Comparison of ENCODE assay signal across 32 mouse cellular contexts in the genomic region with DNA sequence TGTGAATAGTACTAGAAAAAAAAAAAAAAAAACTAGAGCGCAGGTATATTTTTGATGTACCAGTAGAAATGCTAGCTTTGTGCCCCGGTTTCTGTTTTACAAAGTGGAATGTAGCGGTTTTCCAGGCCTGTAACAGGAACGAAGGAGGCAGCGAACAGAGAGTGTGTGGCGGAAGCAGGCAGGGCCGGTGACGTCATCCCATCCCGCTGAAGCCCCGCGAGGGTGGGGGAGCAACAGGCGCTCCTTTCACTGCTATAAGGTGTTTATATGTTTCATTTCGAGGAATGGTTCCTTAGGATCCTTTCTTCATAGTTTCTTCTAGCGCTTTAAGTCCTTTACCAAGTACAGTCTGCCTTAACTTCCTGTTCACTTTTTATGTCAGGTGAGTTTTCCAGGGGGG.
DNase-seq lines count a peak whose midpoint lies in the region; ATAC-seq lines count a peak whose summit lies in the region.
"Had no signal": no experiment of that assay in that cellular context is flagged by ENCODE, and none has a peak within 500 bp of the region (broad histone marks: within the 10 kb centered on the region; RNA-seq: fewer than 3 reads in every experiment).

No protein-coding gene starts in this region.

- no peaks in the 10 kb centered on the region for H3K9me3 ChIP-seq in heart, embryonic 13.5 days
- H3K9me3 ChIP-seq in heart, embryonic 11.5 days (replicated peaks; ENCODE audit: control insufficient read depth, low read length) = no peaks in the 10 kb centered on the region
- no peaks in the 10 kb centered on the region for H3K9me3 ChIP-seq in intestine, embryonic 14.5 days (ENCODE audit: control insufficient read depth, low read length)
- H3K9me3 ChIP-seq in intestine, embryonic 15.5 days = no peaks in the 10 kb centered on the region
- H3K9me3 ChIP-seq in limb, embryonic 12.5 days = no peaks in the 10 kb centered on the region
- H3K9me3 ChIP-seq: embryonic facial prominence, embryonic 15.5 days; forebrain, embryonic 12.5 days; hindbrain, embryonic 12.5 days; midbrain, embryonic 13.5 days had no signal

- ATAC-seq in heart, embryonic 13.5 days (ENCODE audit: extremely low read depth, insufficient number of reproducible peaks, low FRiP score, low TSS enrichment) = no peak
- ATAC-seq in heart, embryonic 11.5 days (replicated peaks; ENCODE audit: insufficient number of reproducible peaks, low FRiP score, low TSS enrichment) = no peak
- ATAC-seq in intestine, embryonic 14.5 days (replicated peaks; ENCODE audit: low FRiP score, low TSS enrichment, low read depth) = no peak
- no peak for ATAC-seq in intestine, embryonic 15.5 days
- no peak for ATAC-seq in limb, embryonic 12.5 days (ENCODE audit: insufficient number of reproducible peaks, insufficient read depth, low FRiP score, low TSS enrichment, low read depth)
- ATAC-seq: hindbrain, postnatal 0 days; midbrain, embryonic 13.5 days; Patski had no signal

- 66% methylated on average over 14 of the region's 14 CpGs for WGBS in heart, embryonic 13.5 days
- 74% methylated on average over 14 of the region's 14 CpGs for WGBS in heart, embryonic 11.5 days (ENCODE audit: insufficient replicate concordance)
- WGBS in intestine, embryonic 14.5 days = 77% methylated on average over 14 of the region's 14 CpGs
- WGBS in intestine, embryonic 15.5 days = 78% methylated on average over 14 of the region's 14 CpGs
- WGBS in limb, embryonic 12.5 days = 75% methylated on average over 14 of the region's 14 CpGs

- peaks cover 12% of the 10 kb centered on the region; the same call in 1 of the 2 replicates for H3K4me1 ChIP-seq in heart, embryonic 13.5 days
- no peaks in the 10 kb centered on the region for H3K4me1 ChIP-seq in heart, embryonic 11.5 days (ENCODE audit: control insufficient read depth, insufficient read depth, low read length)
- H3K4me1 ChIP-seq in intestine, embryonic 14.5 days (replicated peaks; ENCODE audit: control insufficient read depth, insufficient read depth, low read length) = peaks cover 7% of the 10 kb centered on the region; the same call in 1 of the 2 replicates
- H3K4me1 ChIP-seq in intestine, embryonic 15.5 days (replicated peaks) = no peaks in the 10 kb centered on the region
- H3K4me1 ChIP-seq in limb, embryonic 12.5 days (replicated peaks) = peaks cover 28% of the 10 kb centered on the region
- H3K4me1 ChIP-seq: embryonic facial prominence, embryonic 15.5 days had no signal

- H3K4me2 ChIP-seq in heart, embryonic 13.5 days = peak overlapping the region; percentile 27
- no peak overlapping the region for H3K4me2 ChIP-seq in heart, embryonic 11.5 days
- 0 out of 2 replicates have a peak overlapping the region, but pooled peaks have one; percentile 18 for H3K4me2 ChIP-seq in intestine, embryonic 14.5 days (ENCODE audit: low read length)
- no peak overlapping the region for H3K4me2 ChIP-seq in intestine, embryonic 15.5 days (replicated peaks)
- peak overlapping the region; percentile 0; the same call in 1 of the 2 replicates for H3K4me2 ChIP-seq in limb, embryonic 12.5 days
- H3K4me2 ChIP-seq: embryonic facial prominence, embryonic 15.5 days; forebrain, embryonic 12.5 days; hindbrain, embryonic 12.5 days; liver, embryonic 11.5 days; midbrain, embryonic 13.5 days had no signal

- H3K36me3 ChIP-seq in heart, embryonic 13.5 days = no peaks in the 10 kb centered on the region
- H3K36me3 ChIP-seq in heart, embryonic 11.5 days (ENCODE audit: control insufficient read depth, insufficient read depth, low read length) = no peaks in the 10 kb centered on the region
- H3K36me3 ChIP-seq in intestine, embryonic 14.5 days (ENCODE audit: control insufficient read depth, insufficient read depth, low read length) = no peaks in the 10 kb centered on the region
- H3K36me3 ChIP-seq in intestine, embryonic 15.5 days = no peaks in the 10 kb centered on the region
- no peaks in the 10 kb centered on the region for H3K36me3 ChIP-seq in limb, embryonic 12.5 days
- H3K36me3 ChIP-seq: embryonic facial prominence, embryonic 15.5 days; forebrain, embryonic 12.5 days; G1E; hindbrain, embryonic 12.5 days; midbrain, embryonic 13.5 days had no signal

- H3K27me3 ChIP-seq in heart, embryonic 13.5 days (replicated peaks) = peaks cover 5% of the 10 kb centered on the region
- peaks cover 3% of the 10 kb centered on the region; the same call in 1 of the 2 replicates for H3K27me3 ChIP-seq in heart, embryonic 11.5 days (ENCODE audit: control insufficient read depth, insufficient read depth, low read length)
- no peaks in the 10 kb centered on the region for H3K27me3 ChIP-seq in intestine, embryonic 14.5 days (replicated peaks; ENCODE audit: control insufficient read depth, insufficient read depth, low read length)
- H3K27me3 ChIP-seq in intestine, embryonic 15.5 days (replicated peaks) = no peaks in the 10 kb centered on the region
- H3K27me3 ChIP-seq in limb, embryonic 12.5 days = no peaks in the 10 kb centered on the region
- H3K27me3 ChIP-seq: forebrain, embryonic 12.5 days; hindbrain, embryonic 12.5 days; midbrain, embryonic 13.5 days; Patski had no signal

- H3K9ac ChIP-seq in heart, embryonic 13.5 days = no peak overlapping the region
- H3K9ac ChIP-seq in heart, embryonic 11.5 days (ENCODE audit: low read depth, low read length) = no peak overlapping the region
- H3K9ac ChIP-seq in intestine, embryonic 14.5 days (ENCODE audit: low read length) = no peak overlapping the region
- no peak overlapping the region for H3K9ac ChIP-seq in intestine, embryonic 15.5 days
- no peak overlapping the region for H3K9ac ChIP-seq in limb, embryonic 12.5 days (replicated peaks)
- H3K9ac ChIP-seq: embryonic facial prominence, embryonic 15.5 days; forebrain, embryonic 12.5 days; hindbrain, embryonic 12.5 days; midbrain, embryonic 13.5 days had no signal

- DNase-seq in intestine, embryonic 14.5 days (ENCODE audit: low spot score) = no peak
- peak; percentile 68 for DNase-seq in MN1 (ENCODE audit: low spot score)
- DNase-seq in left cerebral cortex, adult 18-20 months (ENCODE audit: low spot score in 2 of 2) = no peak
- DNase-seq in ovary, postnatal 36 days (ENCODE audit: low spot score) = no peak
- DNase-seq: adrenal gland, postnatal 14 days; cerebellum, adult 11 months; cerebellum, adult 9-10 months; cerebellum, postnatal 36 days; gastrocnemius, postnatal 25 days; heart, adult 18-20 months; heart, postnatal 14 days; kidney, adult 9 months; kidney, postnatal 10 days; layer of hippocampus, adult 9-11 months; lung, postnatal 10 days; retina, postnatal 1 day; right cerebral cortex, postnatal 14 days; thymus, adult 18-20 months; thymus, postnatal 25 days had no signal

- H3K4me3 ChIP-seq in heart, embryonic 13.5 days = no peak overlapping the region; the same call in 1 of the 2 replicates
- no peak overlapping the region for H3K4me3 ChIP-seq in heart, embryonic 11.5 days (ENCODE audit: low read depth, low read length)
- H3K4me3 ChIP-seq in intestine, embryonic 14.5 days (ENCODE audit: low read depth, low read length) = no peak overlapping the region
- H3K4me3 ChIP-seq in intestine, embryonic 15.5 days (replicated peaks) = no peak overlapping the region
- no peak overlapping the region for H3K4me3 ChIP-seq in limb, embryonic 12.5 days (replicated peaks)
- H3K4me3 ChIP-seq: embryonic facial prominence, embryonic 15.5 days; forebrain, embryonic 12.5 days; hindbrain, embryonic 12.5 days; midbrain, embryonic 13.5 days had no signal

- H3K27ac ChIP-seq in heart, embryonic 13.5 days (replicated peaks) = no peak overlapping the region
- H3K27ac ChIP-seq in heart, embryonic 11.5 days (ENCODE audit: low read depth, low read length) = no peak overlapping the region
- H3K27ac ChIP-seq in intestine, embryonic 14.5 days (ENCODE audit: low read depth) = no peak overlapping the region
- H3K27ac ChIP-seq in intestine, embryonic 15.5 days = no peak overlapping the region
- H3K27ac ChIP-seq in limb, embryonic 12.5 days = no peak overlapping the region
- H3K27ac ChIP-seq: embryonic facial prominence, embryonic 15.5 days; forebrain, embryonic 12.5 days; hindbrain, embryonic 12.5 days; hindbrain, postnatal 0 days; macrophage; midbrain, embryonic 13.5 days had no signal

Comparison
In these comparisons a context has a peak if more than half of its experiments do, and no peak if none do; other contexts are left out.
1. H3K4me2 ChIP-seq: peak in heart, embryonic 13.5 days (single experiment), intestine, embryonic 14.5 days (single experiment) and limb, embryonic 12.5 days (single experiment); none in heart, embryonic 11.5 days (single experiment) and intestine, embryonic 15.5 days (single experiment).